Mouse (Mus musculus): ENCODE results near the gene Hipk3.

DNA sequence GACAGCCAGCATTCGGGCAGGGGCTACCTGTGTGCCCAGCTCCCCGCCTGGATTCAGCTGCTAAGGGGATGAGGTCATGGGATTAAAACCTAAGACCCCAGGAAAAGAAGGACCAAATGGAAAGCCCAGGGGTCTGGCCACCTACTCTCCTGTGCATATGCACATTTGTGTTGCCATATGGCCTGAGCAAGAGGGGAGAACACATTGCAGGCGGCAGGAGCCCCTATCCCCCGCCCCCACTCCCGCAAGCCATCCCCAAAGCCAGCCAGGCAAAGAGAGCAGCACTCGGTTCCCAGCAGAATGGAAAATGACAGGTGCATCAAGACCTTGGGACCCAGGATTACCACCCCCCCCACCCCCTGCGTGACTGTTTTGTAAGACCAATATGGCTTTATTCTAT is 114.9 kb downstream of the Hipk3 start:
- TF ChIP-seq POLR2A (IDR thresholded peaks at IDR 0.05; ENCODE audit: borderline replicate concordance, extremely low read depth, insufficient read depth, insufficient read length, poor library complexity, severe bottlenecking) (no peak), CTCF (IDR thresholded peaks at IDR 0.05; ENCODE audit: borderline replicate concordance, extremely low read depth, insufficient read depth, insufficient read length) (no peak)

Measured in brain, embryonic 14.5 days (tissue).